In genomic region chr11:24664082-24664481, GRCm38 (mm10) we compare ENCODE assay signal across 35 mouse cellular contexts.
"Had no signal": no experiment of that assay in that cellular context is flagged by ENCODE, and none has a peak within 500 bp of the region (broad histone marks: within the 10 kb centered on the region; RNA-seq: fewer than 3 reads in every experiment).

No protein-coding gene starts in this region.

- DNase-seq: heart, postnatal 10 days; heart, postnatal 14 days; heart, postnatal 36 days; heart, postnatal 4 days; kidney, adult 11 months; kidney, adult 18-20 months; kidney, adult 2 months; kidney, adult 8-10 months; kidney, adult 9 months; kidney, postnatal 10 days; kidney, postnatal 14 days; kidney, postnatal 25 days; kidney, postnatal 36 days; kidney, postnatal 4 days; layer of hippocampus, adult 9-11 months; layer of hippocampus, postnatal 36 days had no signal

- H3K27ac ChIP-seq: heart, embryonic 10.5 days; heart, embryonic 13.5 days; heart, embryonic 15.5 days; hindbrain, embryonic 10.5 days; hindbrain, embryonic 12.5 days; hindbrain, embryonic 13.5 days; hindbrain, embryonic 14.5 days; hindbrain, embryonic 15.5 days; hindbrain, postnatal 0 days; intestine, embryonic 15.5 days; kidney, embryonic 15.5 days; kidney, postnatal 0 days; layer of hippocampus, adult 2 months; left cerebral cortex, adult 2 months had no signal

- ATAC-seq: hindbrain, embryonic 16.5 days; hindbrain, postnatal 0 days; inflammation-experienced regulatory T-cells, adult 6 months; intestine, embryonic 15.5 days; intestine, embryonic 16.5 days; intestine, postnatal 0 days had no signal

- H3K36me3 ChIP-seq: heart, embryonic 10.5 days; heart, embryonic 13.5 days; heart, embryonic 15.5 days; hindbrain, embryonic 10.5 days; hindbrain, embryonic 12.5 days; hindbrain, embryonic 13.5 days; hindbrain, embryonic 15.5 days; intestine, embryonic 15.5 days; kidney, embryonic 15.5 days had no signal

- H3K27me3 ChIP-seq: heart, embryonic 13.5 days; heart, embryonic 15.5 days; hindbrain, embryonic 12.5 days; hindbrain, embryonic 13.5 days; hindbrain, embryonic 15.5 days; intestine, embryonic 15.5 days had no signal

- H3K4me1 ChIP-seq: heart, embryonic 10.5 days; heart, embryonic 13.5 days; heart, embryonic 15.5 days; hindbrain, embryonic 10.5 days; hindbrain, embryonic 12.5 days; hindbrain, embryonic 13.5 days; hindbrain, embryonic 15.5 days; intestine, embryonic 15.5 days; kidney, embryonic 15.5 days had no signal

- H3K4me2 ChIP-seq: heart, embryonic 11.5 days; heart, embryonic 13.5 days; heart, embryonic 15.5 days; hindbrain, embryonic 12.5 days; hindbrain, embryonic 13.5 days; hindbrain, embryonic 14.5 days; hindbrain, embryonic 15.5 days; intestine, embryonic 15.5 days; kidney, embryonic 15.5 days had no signal

- H3K4me3 ChIP-seq: heart, embryonic 10.5 days; heart, embryonic 13.5 days; heart, embryonic 15.5 days; hindbrain, embryonic 10.5 days; hindbrain, embryonic 12.5 days; hindbrain, embryonic 13.5 days; hindbrain, embryonic 15.5 days; intestine, embryonic 15.5 days; kidney, embryonic 15.5 days; layer of hippocampus, adult 2 months; left cerebral cortex, adult 2 months had no signal

- H3K9ac ChIP-seq: heart, embryonic 13.5 days; heart, embryonic 15.5 days; hindbrain, embryonic 12.5 days; hindbrain, embryonic 13.5 days; hindbrain, embryonic 14.5 days; hindbrain, embryonic 15.5 days; intestine, embryonic 15.5 days; kidney, embryonic 15.5 days had no signal

- H3K9me3 ChIP-seq: heart, embryonic 10.5 days; heart, embryonic 13.5 days; heart, embryonic 15.5 days; hindbrain, embryonic 10.5 days; hindbrain, embryonic 12.5 days; hindbrain, embryonic 13.5 days; hindbrain, embryonic 15.5 days; intestine, embryonic 15.5 days; kidney, embryonic 15.5 days had no signal
